Mouse (Mus musculus): ENCODE measurements at regions not wholly inside any gene's neighbourhood (a gene's known extent, or its start where the extent isn't known, plus 50 kb on each side); places are given as distances from the start of the nearest gene placed in this dataset.
A peak's percentile ranks its signal among the peaks of the same experiment; 100 is the strongest.

GRCm38 (mm10) chr15:27160986-27161385 lies 265.6 kb upstream of the Fbxl7 start:
- Histone ChIP-seq H3K4me3 (ENCODE audit: low read depth, low read length) (no peak overlapping the region), H3K27ac (ENCODE audit: low read depth) (no peak overlapping the region), H3K27me3 (replicated peaks; ENCODE audit: control insufficient read depth, insufficient read depth, low read length) (no peaks in the 10 kb centered on the region), H3K9ac (ENCODE audit: low read length) (no peak overlapping the region), H3K36me3 (ENCODE audit: control insufficient read depth, insufficient read depth, low read length) (no peaks in the 10 kb centered on the region), H3K4me2 (ENCODE audit: low read length) (no peak overlapping the region), H3K4me1 (replicated peaks; ENCODE audit: control insufficient read depth, insufficient read depth, low read length) (no peaks in the 10 kb centered on the region), H3K9me3 (ENCODE audit: control insufficient read depth, low read length) (no peaks in the 10 kb centered on the region)
- WGBS = 63% methylated on average over 5 of the region's 5 CpGs
- DNase-seq (ENCODE audit: low spot score) = no peak
- ATAC-seq (replicated peaks; ENCODE audit: low FRiP score, low TSS enrichment, low read depth) = no peak

- H3K4me2 ChIP-seq (ENCODE audit: low read length) = no peak overlapping the region
- no peak for DNase-seq (ENCODE audit: low spot score)
- no peaks in the 10 kb centered on the region for H3K36me3 ChIP-seq (ENCODE audit: control insufficient read depth, insufficient read depth, low read length)
- H3K27ac ChIP-seq (ENCODE audit: low read depth) = no peak overlapping the region
- WGBS = 67% methylated on average over 1 of the region's 1 CpGs
- H3K9ac ChIP-seq (ENCODE audit: low read length) = no peak overlapping the region
- no peaks in the 10 kb centered on the region for H3K9me3 ChIP-seq (ENCODE audit: control insufficient read depth, low read length)
- no peak overlapping the region for H3K4me3 ChIP-seq (ENCODE audit: low read depth, low read length)
- no peaks in the 10 kb centered on the region for H3K4me1 ChIP-seq (replicated peaks; ENCODE audit: control insufficient read depth, insufficient read depth, low read length)
- no peak for ATAC-seq (replicated peaks; ENCODE audit: low FRiP score, low TSS enrichment, low read depth)
- H3K27me3 ChIP-seq (replicated peaks; ENCODE audit: control insufficient read depth, insufficient read depth, low read length) = no peaks in the 10 kb centered on the region
Observed at GRCm38 (mm10) chr15:27167484-27167883, 272.1 kb upstream of the Fbxl7 start.

- 88% methylated on average over 7 of the region's 7 CpGs for WGBS
- Histone ChIP-seq H3K9ac (ENCODE audit: low read length) (no peak overlapping the region), H3K4me3 (ENCODE audit: low read depth, low read length) (no peak overlapping the region), H3K9me3 (ENCODE audit: control insufficient read depth, low read length) (no peaks in the 10 kb centered on the region), H3K4me1 (replicated peaks; ENCODE audit: control insufficient read depth, insufficient read depth, low read length) (no peaks in the 10 kb centered on the region), H3K27me3 (replicated peaks; ENCODE audit: control insufficient read depth, insufficient read depth, low read length) (no peaks in the 10 kb centered on the region), H3K4me2 (ENCODE audit: low read length) (no peak overlapping the region), H3K27ac (ENCODE audit: low read depth) (no peak overlapping the region), H3K36me3 (ENCODE audit: control insufficient read depth, insufficient read depth, low read length) (no peaks in the 10 kb centered on the region)
- no peak for ATAC-seq (replicated peaks; ENCODE audit: low FRiP score, low TSS enrichment, low read depth)
- DNase-seq (ENCODE audit: low spot score) = no peak
Observed at GRCm38 (mm10) chr15:27169846-27170245, 274.5 kb upstream of the Fbxl7 start.

- no peaks in the 10 kb centered on the region for H3K9me3 ChIP-seq (ENCODE audit: control insufficient read depth, low read length)
- H3K4me2 ChIP-seq (ENCODE audit: low read length) = no peak overlapping the region
- no peaks in the 10 kb centered on the region for H3K27me3 ChIP-seq (replicated peaks; ENCODE audit: control insufficient read depth, insufficient read depth, low read length)
- H3K36me3 ChIP-seq (ENCODE audit: control insufficient read depth, insufficient read depth, low read length) = no peaks in the 10 kb centered on the region
- no peak for DNase-seq (ENCODE audit: low spot score)
- 50% methylated on average over 5 of the region's 5 CpGs for WGBS
- H3K4me3 ChIP-seq (ENCODE audit: low read depth, low read length) = no peak overlapping the region
- H3K27ac ChIP-seq (ENCODE audit: low read depth) = no peak overlapping the region
- no peak overlapping the region for H3K9ac ChIP-seq (ENCODE audit: low read length)
- H3K4me1 ChIP-seq (replicated peaks; ENCODE audit: control insufficient read depth, insufficient read depth, low read length) = 0 out of 2 replicates have a peak, but pooled peaks cover 7% of the 10 kb centered on the region
- no peak for ATAC-seq (replicated peaks; ENCODE audit: low FRiP score, low TSS enrichment, low read depth)
Observed at GRCm38 (mm10) chr15:27173506-27173905, 278.1 kb upstream of the Fbxl7 start.

- no peak overlapping the region; the same call in 1 of the 2 replicates for H3K4me2 ChIP-seq (ENCODE audit: low read length)
- 47% methylated on average over 13 of the region's 13 CpGs for WGBS
- H3K36me3 ChIP-seq (ENCODE audit: control insufficient read depth, insufficient read depth, low read length) = no peaks in the 10 kb centered on the region
- no peaks in the 10 kb centered on the region for H3K9me3 ChIP-seq (ENCODE audit: control insufficient read depth, low read length)
- no peak overlapping the region for H3K27ac ChIP-seq (ENCODE audit: low read depth)
- H3K27me3 ChIP-seq (replicated peaks; ENCODE audit: control insufficient read depth, insufficient read depth, low read length) = no peaks in the 10 kb centered on the region
- 0 out of 2 replicates have a peak, but pooled peaks cover 8% of the 10 kb centered on the region for H3K4me1 ChIP-seq (replicated peaks; ENCODE audit: control insufficient read depth, insufficient read depth, low read length)
- DNase-seq (ENCODE audit: low spot score) (no peak), ATAC-seq (replicated peaks; ENCODE audit: low FRiP score, low TSS enrichment, low read depth) (no peak)
- H3K9ac ChIP-seq (ENCODE audit: low read length) = no peak overlapping the region
- no peak overlapping the region for H3K4me3 ChIP-seq (ENCODE audit: low read depth, low read length)
Observed at GRCm38 (mm10) chr15:27178084-27178935, 282.9 kb upstream of the Fbxl7 start.

GRCm38 (mm10) chr15:27189699-27190098 lies 276.8 kb upstream of the Ank start:
- Histone ChIP-seq H3K9ac (ENCODE audit: low read length) (no peak overlapping the region), H3K9me3 (ENCODE audit: control insufficient read depth, low read length) (no peaks in the 10 kb centered on the region), H3K27me3 (replicated peaks; ENCODE audit: control insufficient read depth, insufficient read depth, low read length) (no peaks in the 10 kb centered on the region), H3K27ac (ENCODE audit: low read depth) (no peak overlapping the region), H3K4me1 (replicated peaks; ENCODE audit: control insufficient read depth, insufficient read depth, low read length) (no peaks in the 10 kb centered on the region), H3K36me3 (ENCODE audit: control insufficient read depth, insufficient read depth, low read length) (no peaks in the 10 kb centered on the region), H3K4me3 (ENCODE audit: low read depth, low read length) (no peak overlapping the region), H3K4me2 (ENCODE audit: low read length) (no peak overlapping the region)
- DNase-seq (ENCODE audit: low spot score) = peak; percentile 71
- ATAC-seq (replicated peaks; ENCODE audit: low FRiP score, low TSS enrichment, low read depth) = no peak
- 49% methylated on average over 4 of the region's 4 CpGs for WGBS

GRCm38 (mm10) chr15:27201513-27201912 lies 265.0 kb upstream of the Ank start:
- no peak for ATAC-seq (replicated peaks; ENCODE audit: low FRiP score, low TSS enrichment, low read depth)

GRCm38 (mm10) chr15:27204888-27205287 lies 261.6 kb upstream of the Ank start:
- WGBS = 80% methylated on average over 6 of the region's 6 CpGs
- no peak overlapping the region for H3K4me3 ChIP-seq (ENCODE audit: low read depth, low read length)
- H3K4me1 ChIP-seq (replicated peaks; ENCODE audit: control insufficient read depth, insufficient read depth, low read length) = no peaks in the 10 kb centered on the region
- H3K4me2 ChIP-seq (ENCODE audit: low read length) = no peak overlapping the region
- no peak overlapping the region for H3K27ac ChIP-seq (ENCODE audit: low read depth)
- no peaks in the 10 kb centered on the region for H3K9me3 ChIP-seq (ENCODE audit: control insufficient read depth, low read length)
- no peaks in the 10 kb centered on the region for H3K36me3 ChIP-seq (ENCODE audit: control insufficient read depth, insufficient read depth, low read length)
- no peak overlapping the region for H3K9ac ChIP-seq (ENCODE audit: low read length)
- no peak for DNase-seq (ENCODE audit: low spot score)
- ATAC-seq (replicated peaks; ENCODE audit: low FRiP score, low TSS enrichment, low read depth) = no peak
- no peaks in the 10 kb centered on the region for H3K27me3 ChIP-seq (replicated peaks; ENCODE audit: control insufficient read depth, insufficient read depth, low read length)

More at GRCm38 (mm10) chr15:27201513-27201912, 265.0 kb upstream of the Ank start:
- Histone ChIP-seq H3K27ac (ENCODE audit: low read depth) (no peak overlapping the region), H3K27me3 (replicated peaks; ENCODE audit: control insufficient read depth, insufficient read depth, low read length) (no peaks in the 10 kb centered on the region), H3K36me3 (ENCODE audit: control insufficient read depth, insufficient read depth, low read length) (no peaks in the 10 kb centered on the region), H3K9me3 (ENCODE audit: control insufficient read depth, low read length) (no peaks in the 10 kb centered on the region), H3K4me2 (ENCODE audit: low read length) (no peak overlapping the region), H3K9ac (ENCODE audit: low read length) (no peak overlapping the region), H3K4me1 (replicated peaks; ENCODE audit: control insufficient read depth, insufficient read depth, low read length) (no peaks in the 10 kb centered on the region), H3K4me3 (ENCODE audit: low read depth, low read length) (no peak overlapping the region)
- no peak for DNase-seq (ENCODE audit: low spot score)
- WGBS = 88% methylated on average over 3 of the region's 3 CpGs

GRCm38 (mm10) chr15:27207446-27207845 lies 259.0 kb upstream of the Ank start:
- Histone ChIP-seq H3K9me3 (ENCODE audit: control insufficient read depth, low read length) (no peaks in the 10 kb centered on the region), H3K9ac (ENCODE audit: low read length) (no peak overlapping the region), H3K36me3 (ENCODE audit: control insufficient read depth, insufficient read depth, low read length) (no peaks in the 10 kb centered on the region), H3K4me3 (ENCODE audit: low read depth, low read length) (no peak overlapping the region), H3K4me1 (replicated peaks; ENCODE audit: control insufficient read depth, insufficient read depth, low read length) (no peaks in the 10 kb centered on the region), H3K27me3 (replicated peaks; ENCODE audit: control insufficient read depth, insufficient read depth, low read length) (no peaks in the 10 kb centered on the region), H3K27ac (ENCODE audit: low read depth) (no peak overlapping the region), H3K4me2 (ENCODE audit: low read length) (no peak overlapping the region)
- ATAC-seq (replicated peaks; ENCODE audit: low FRiP score, low TSS enrichment, low read depth) (no peak), DNase-seq (ENCODE audit: low spot score) (no peak)
- 76% methylated on average over 11 of the region's 11 CpGs for WGBS
